Mouse (Mus musculus) monocyte, adult 5-6 weeks (primary cell): ENCODE results near the gene Plod1. TPM values are rescaled to one million over a fixed set of nuclear protein-coding genes. Genes with fewer than 3 reads are reported as not detected.
"Not testable (repeated sequence)": the region's sequence is repeated elsewhere in the genome, so short reads cannot be mapped to it uniquely, and the experiment has no call there.

Source experiments
- ATAC-seq: fragments of 153-309, 156-312 bp; replicated peaks from 2 replicates; pipeline ENCODE4 v1.8.0; 2017; ENCODE audit warnings: mild to moderate bottlenecking; ENCODE audit not compliant: low TSS enrichment, insufficient number of reproducible peaks, severe bottlenecking, poor library complexity, low FRiP score
- total RNA-seq: library from RNA; stranded (forward); fragments of 200-1000, 200-491, 200-594 nt; gene quantifications from 3 replicates; pipeline ENCODE4 v1.2.3, GENCODE M21; 2017

Plod1 gene
- total RNA-seq, 1 experiment from 2014 or later, result 11.0 TPM

DNA sequence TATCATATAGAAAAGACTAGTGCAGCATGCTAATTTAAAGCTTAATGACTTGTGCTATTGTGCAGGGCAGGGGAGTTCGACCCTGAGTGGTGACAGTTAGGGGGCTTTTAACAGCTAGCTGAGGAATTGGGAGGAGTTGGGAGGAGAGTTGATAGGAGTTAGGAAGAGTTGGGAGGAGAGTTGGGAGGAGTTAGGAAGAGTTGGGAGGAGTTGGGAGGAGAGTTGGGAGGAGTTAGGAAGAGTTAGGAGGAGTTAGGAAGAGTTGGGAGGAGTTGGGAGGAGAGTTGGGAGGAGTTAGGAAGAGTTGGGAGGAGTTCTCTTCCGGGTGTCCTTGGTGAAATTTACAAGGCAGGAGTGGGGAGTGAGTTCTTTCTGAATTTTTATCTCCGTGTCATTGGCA lies 69.8 kb downstream of the Plod1 start:
- not testable (repeated sequence) for ATAC-seq

DNA sequence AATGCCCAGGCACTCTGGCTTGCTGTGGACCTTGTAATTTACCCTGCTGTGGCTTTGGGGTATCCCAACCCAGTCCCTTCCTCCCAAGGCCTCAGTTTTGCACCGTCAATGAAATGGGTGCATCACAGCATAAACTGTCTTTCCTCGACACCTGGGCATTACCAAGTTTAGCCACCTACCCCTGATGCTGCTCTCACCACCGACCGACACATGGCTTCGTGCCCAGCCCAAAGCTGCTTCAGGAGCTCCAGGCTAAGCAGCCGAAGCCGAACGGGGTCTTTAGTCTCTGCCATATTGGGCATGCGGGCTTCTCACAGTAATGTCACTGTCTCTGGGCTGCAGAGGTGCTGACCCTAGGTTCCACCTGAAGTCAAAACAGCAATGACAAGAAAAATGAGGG lies 70.5 kb downstream of the Plod1 start:
- ATAC-seq, result no peak

DNA sequence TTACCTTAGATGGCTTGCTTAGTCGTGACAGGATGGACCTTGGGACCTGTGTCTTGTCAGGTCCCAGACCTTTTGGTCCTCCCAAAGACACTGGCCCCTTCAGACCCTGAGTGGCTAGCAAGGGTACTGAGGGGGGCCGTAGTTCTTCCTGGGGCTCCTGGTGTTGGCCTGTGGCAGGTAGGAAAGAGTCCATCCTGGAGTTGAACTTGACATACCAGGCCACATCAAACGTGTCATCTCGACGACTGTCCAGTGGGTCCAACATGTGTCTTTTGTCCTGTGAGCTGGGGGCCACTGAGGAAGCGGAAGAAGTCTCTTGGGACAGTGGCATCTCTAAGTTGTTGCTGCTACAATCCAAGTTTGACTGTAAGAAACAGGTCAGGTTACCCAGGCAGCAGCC lies 70.9 kb downstream of the Plod1 start:
- no peak for ATAC-seq

DNA sequence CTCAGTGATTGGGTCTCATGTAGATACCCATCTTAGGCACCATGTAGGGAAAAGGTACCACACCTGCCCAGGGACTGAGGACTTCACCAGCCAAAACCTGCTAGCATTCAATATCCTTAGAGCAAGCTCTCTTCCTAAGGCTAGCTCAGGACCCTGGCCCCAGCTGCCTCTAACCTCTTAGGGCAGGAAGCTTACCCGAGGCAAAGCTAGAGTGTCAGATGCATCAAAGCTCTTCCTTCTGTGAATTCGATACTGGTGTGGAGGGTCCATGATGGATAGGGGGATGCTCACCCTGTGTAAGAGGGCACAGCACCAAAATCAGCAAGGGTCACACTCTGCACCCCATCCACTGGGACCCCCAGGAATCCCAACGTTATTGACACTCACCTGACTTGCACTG lies 74.5 kb downstream of the Plod1 start:
- no peak for ATAC-seq

Other genes with a start within 250 kb of the Plod1 start
- gene Zfp534, start 234.2 kb downstream of the Plod1 start, total RNA-seq, result 0.43 TPM in 1 of 3 replicates, not detected in the others
- gene Zfp984, start 127.0 kb downstream of the Plod1 start, total RNA-seq, result 29.2 to 47.8 TPM (median 38.2 TPM) in 3 replicates
- gene Zfp933, start 88.4 kb downstream of the Plod1 start, total RNA-seq, result 5.8 to 14.7 TPM (median 11.8 TPM) in 3 replicates
- gene Miip, start 68.0 kb downstream of the Plod1 start, total RNA-seq, result 26.5 to 65.0 TPM (median 45.3 TPM) in 3 replicates
- 7.9 to 21.2 TPM (median 15.1 TPM) in 3 replicates for gene Fv1, start 67.8 kb downstream of the Plod1 start, total RNA-seq
- gene Mfn2, start 32.1 kb downstream of the Plod1 start, total RNA-seq, result 12.1 to 32.5 TPM (median 24.6 TPM) in 3 replicates
- 41.3 to 61.2 TPM (median 48.2 TPM) in 3 replicates for gene 2510039O18Rik, start 4.1 kb upstream of the Plod1 start, total RNA-seq
- not detected in 3 replicates for gene Nppb, start 49.0 kb upstream of the Plod1 start, total RNA-seq
- gene Nppa, start 64.0 kb upstream of the Plod1 start, total RNA-seq, result not detected in 3 replicates
- gene Clcn6, start 102.1 kb upstream of the Plod1 start, total RNA-seq, result 6.5 to 18.0 TPM (median 6.7 TPM) in 3 replicates
- gene Mthfr, start 102.3 kb upstream of the Plod1 start, total RNA-seq, result 6.4 to 14.7 TPM (median 8.7 TPM) in 3 replicates
- 24.7 to 50.7 TPM (median 27.8 TPM) in 3 replicates for gene Agtrap, start 151.3 kb upstream of the Plod1 start, total RNA-seq
- 1.5 to 7.6 TPM (median 6.4 TPM) in 3 replicates for gene Mad2l2, start 193.6 kb upstream of the Plod1 start, total RNA-seq
- 0.29 to 3.1 TPM in 2 of 3 replicates, not detected in the other for gene Draxin, start 193.9 kb upstream of the Plod1 start, total RNA-seq
- 12.7 to 17.3 TPM (median 13.8 TPM) in 3 replicates for gene Fbxo6, start 215.4 kb upstream of the Plod1 start, total RNA-seq
- 1.5 to 3.5 TPM (median 2.6 TPM) in 3 replicates for gene Fbxo44, start 223.7 kb upstream of the Plod1 start, total RNA-seq
- gene Fbxo2, start 223.9 kb upstream of the Plod1 start, total RNA-seq, result not detected in 3 replicates